Mouse (Mus musculus): Measurements from ENCODE around the gene Lif. TPM values are rescaled to one million over a fixed set of nuclear protein-coding genes. Genes with fewer than 3 reads are reported as not detected.

Lif gene
- total RNA-seq, 2 experiments from 2014 or later: 0.17 to 0.23 TPM

DNA sequence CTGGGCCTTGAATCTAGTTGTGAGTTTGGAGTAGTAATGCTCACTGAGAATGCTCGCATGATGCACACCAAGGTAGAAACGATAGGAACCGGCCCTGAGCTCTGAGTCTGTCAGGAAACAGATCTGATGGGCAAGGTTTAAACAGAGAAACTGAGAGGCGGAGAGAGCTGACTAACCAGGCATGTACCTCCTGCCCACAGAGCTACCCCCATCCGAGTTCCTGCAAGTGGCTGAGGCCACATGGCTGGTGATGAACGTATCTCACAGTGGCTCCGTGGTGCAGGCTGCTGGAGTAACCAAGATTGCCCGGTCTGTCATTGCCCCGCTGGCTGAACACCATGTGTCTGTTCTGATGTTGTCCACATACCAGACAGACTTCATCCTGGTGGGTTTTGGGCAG lies 37.4 kb upstream of the Lif start:
- intact Hi-C loops (cut with DNase I): loop anchor here (1.0 to 10.0 kb wide), 4 partner anchors 38 to 205 kb away; partner anchors contain the start of genes Ccdc157, Rnf215 and Sf3a1
- DNase-seq: no peak
- no peak for TF ChIP-seq CTCF (IDR thresholded peaks at IDR 0.05)
- H3K4me3 ChIP-seq: no peak overlapping the region
- H3K27ac ChIP-seq: peak overlapping the region; percentile 85

DNA sequence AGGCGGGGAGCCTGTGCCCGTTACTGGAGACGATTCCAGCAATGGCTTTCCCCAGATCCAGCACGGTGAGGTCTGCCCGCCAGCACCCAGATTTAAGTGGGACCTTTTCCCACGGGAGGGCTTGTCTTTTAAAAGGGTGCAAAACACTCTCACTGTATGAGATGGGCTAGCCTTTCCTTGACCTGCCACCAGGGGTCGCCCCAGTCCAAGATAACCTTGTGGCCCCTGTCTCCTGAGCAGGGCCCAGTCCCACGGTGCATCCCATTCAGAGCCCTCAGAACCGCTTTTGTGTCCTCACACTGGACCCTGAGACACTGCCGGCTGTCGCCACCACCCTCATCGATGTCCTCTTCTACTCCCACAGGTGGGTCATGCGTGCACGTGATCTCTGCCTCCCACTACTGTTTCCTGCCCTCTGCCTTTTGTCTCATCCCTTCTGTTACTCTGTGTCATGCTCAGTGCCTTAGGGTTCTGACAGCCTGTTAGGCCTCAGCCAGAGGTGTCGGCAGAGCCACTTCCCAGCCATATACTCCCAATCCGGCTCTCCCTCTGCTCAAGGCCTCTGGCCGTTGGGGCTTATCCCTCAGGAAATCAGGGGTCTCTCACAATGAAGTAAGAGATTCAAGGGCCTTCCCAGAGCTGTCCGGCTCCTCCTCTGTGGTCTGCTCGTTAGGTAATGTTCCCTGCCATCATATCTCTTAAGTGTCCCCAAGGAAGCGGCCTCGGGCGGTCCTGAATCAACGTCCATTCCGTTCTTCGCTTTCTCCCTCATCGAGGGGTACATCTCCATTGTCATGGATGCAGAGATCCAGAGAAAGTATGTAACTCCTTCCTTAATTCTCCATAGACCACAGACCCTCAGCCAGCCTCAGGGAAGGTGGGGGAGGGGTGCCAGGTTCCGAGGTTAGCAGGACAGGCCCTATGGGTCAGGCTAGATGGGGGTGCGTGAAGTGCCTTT lies 36.6 kb upstream of the Lif start:
- intact Hi-C loops (cut with DNase I): loop anchor here (1.0 to 2.0 kb wide), 2 partner anchors 38 to 204 kb away; no protein-coding TSS in a partner anchor
- no peak overlapping the region for H3K4me3 ChIP-seq
- peak; percentile 87 for DNase-seq
- H3K27ac ChIP-seq: peak overlapping the region; percentile 85; the same call in 1 of the 2 replicates
- TF ChIP-seq CTCF (IDR thresholded peaks at IDR 0.05): peak; percentile 94

DNA sequence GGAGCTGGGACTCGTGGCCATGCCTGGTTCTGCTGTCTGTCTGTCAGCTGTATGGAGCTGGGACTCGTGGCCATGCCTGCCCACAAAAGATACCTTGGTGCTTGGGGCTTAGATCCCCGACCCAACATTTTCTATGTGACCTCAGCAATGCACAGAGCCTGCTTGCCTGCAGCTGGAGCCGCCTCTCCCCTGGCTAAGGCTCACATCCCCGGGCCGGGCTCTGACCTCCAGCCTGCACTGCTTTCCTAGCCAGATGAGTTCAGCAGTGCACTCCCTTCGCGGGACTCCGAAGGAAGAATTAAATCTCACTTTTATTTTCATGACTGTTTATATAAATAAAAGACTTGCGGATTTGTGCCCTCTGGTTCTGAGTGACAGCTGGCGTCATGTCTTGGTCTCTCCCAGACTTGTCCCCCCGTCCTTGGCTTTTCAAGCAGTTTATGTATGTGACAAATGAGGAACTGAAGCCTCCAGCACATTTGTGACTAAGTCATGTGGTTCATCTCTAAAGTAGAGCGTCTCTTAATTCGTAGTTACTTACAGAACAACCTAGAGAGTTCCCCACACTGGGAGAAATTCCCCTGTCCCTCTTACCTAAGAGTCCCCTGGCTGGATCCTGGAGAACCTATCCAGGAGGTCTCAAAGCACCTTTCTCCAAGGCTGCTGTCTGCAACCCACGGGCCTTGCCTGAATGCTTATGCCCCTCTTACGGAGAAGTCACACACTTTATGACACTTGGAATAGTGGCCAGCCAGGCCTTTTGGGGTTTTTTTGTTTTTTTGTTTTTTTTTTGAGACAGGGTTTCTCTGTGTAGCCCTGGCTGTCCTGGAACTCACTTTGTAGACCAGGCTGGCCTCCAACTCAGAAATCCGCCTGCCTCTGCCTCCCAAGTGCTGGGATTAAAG lies 35.1 kb upstream of the Lif start:
- DNase-seq: no peak
- no peak for TF ChIP-seq CTCF (IDR thresholded peaks at IDR 0.05)
- Histone ChIP-seq H3K27ac (no peak overlapping the region), H3K4me3 (no peak overlapping the region)
- intact Hi-C loops (cut with DNase I): no loop called here

DNA sequence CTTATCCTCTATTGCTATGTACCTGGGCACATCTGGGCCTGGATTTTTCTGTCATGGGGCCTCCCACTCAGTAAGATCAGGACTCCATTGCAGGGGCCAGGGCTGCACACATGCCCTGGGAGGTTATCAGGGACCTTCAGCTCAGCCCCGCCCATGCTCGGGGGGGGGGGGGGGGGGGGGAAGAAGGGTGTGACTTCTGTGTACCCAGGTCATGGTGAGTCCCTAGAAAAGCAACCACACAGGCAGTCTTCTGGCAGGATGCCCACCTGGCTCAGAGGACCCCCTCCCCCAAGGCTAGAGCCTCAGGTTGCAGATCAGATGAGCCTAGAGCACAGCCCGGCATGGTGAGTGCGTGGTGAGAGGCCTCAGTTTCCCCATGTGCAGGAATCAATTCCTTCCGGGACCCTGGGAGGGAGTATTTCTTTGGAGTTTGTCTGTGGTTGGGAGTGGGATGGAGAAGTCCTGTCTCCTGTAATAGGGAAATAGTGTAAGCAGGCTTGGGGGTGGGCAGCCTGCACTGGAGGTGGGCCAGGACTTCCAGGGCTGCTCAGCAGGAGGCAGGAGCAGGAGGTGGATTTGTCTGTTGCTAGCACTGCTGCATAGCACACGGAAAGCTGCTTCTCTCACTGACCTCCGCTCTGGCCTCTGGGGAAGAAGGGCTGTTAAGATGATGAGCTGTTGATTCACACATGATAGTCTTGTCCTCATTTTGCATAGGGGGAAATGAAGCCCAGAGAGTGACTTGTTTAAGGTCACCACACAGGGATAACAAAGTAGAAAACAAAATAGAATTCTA lies 33.8 kb upstream of the Lif start:
- intact Hi-C loops (cut with DNase I): no loop called here
- TF ChIP-seq CTCF (IDR thresholded peaks at IDR 0.05): no peak
- Histone ChIP-seq H3K27ac (no peak overlapping the region), H3K4me3 (no peak overlapping the region)
- DNase-seq: no peak

DNA sequence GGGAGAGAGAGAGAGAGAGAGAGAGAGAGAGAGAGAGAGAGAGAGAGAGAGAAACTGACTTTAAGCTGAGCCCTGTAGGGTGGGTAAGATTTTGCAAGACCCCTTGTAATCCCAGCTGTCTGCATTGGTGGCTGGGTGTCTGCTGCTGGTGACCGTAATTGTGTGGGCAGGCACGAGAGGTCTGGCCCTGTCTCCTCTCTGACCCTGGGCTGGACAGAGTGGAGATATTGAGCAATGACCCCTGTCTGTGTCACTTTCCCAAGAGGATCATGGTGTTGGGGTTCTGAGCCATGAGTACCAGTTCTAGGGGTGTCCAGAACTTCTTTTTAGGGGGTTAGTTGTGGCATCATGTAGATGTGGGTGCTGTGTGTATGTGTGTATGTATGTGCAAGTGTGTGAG lies 33.1 kb upstream of the Lif start:
- H3K27ac ChIP-seq: no peak overlapping the region
- intact Hi-C loops (cut with DNase I): no loop called here
- no peak for DNase-seq
- H3K4me3 ChIP-seq: no peak overlapping the region
- no peak for TF ChIP-seq CTCF (IDR thresholded peaks at IDR 0.05)

DNA sequence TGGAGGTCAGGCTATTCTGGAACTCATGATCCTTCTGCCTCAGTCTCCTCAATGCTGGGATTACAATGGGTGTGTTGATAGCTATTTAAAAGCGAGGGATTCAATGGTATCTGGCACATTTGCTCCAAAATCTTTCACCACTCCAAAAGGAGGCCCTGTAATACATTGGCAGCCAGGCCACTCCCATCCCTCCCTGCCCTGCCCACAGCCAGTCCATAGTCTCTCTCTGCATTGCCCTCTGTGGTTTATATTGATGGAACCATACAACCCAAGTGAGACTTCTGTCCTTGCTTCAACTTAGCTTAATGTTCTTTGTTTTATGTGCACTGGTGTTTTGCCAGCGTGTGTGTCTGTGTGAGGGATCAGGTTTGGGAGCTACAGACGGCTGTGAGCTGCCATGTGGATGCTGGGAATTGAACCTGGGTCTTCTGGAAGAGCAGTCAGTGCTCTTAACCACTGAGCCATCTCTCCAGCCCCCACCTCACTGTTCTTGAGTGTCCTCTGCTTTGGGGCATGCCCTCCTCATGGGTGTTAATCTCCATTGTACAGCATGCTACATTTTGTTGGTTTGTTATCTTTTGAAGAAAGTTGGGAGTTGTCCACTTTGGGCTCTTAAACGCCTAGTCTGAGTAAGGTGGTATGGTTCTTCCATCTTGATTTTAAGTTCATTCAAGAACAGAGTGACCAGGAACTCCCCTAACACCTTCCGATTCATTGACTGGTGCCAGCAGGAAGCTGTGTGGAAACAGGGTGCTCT lies 30.6 kb upstream of the Lif start:
- intact Hi-C loops (cut with DNase I): no loop called here
- H3K4me3 ChIP-seq: no peak overlapping the region
- no peak overlapping the region for H3K27ac ChIP-seq
- TF ChIP-seq CTCF (IDR thresholded peaks at IDR 0.05): no peak
- DNase-seq: no peak

DNA sequence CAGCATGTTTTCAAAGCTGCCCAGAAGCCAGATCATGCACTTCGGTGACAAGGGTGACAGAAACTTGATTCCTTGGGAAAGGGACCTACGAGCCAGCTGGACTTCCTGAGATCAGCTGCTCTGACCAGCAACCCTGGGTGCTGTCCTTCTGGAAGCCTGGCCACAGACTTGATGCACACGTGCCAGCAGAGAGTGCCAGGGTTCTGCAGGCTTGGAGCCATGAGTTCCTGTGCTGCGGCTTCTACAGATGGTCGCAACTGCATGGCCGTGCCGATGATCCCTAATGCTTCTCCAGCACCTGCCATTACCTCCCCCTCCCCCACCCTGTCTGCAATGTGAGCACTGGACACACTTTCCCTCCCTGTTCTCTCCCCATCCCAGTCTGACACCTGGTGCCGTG lies 28.9 kb upstream of the Lif start:
- peak; percentile 87 for DNase-seq
- intact Hi-C loops (cut with DNase I): no loop called here
- TF ChIP-seq CTCF (IDR thresholded peaks at IDR 0.05): no peak
- H3K27ac ChIP-seq: no peak overlapping the region
- no peak overlapping the region for H3K4me3 ChIP-seq

DNA sequence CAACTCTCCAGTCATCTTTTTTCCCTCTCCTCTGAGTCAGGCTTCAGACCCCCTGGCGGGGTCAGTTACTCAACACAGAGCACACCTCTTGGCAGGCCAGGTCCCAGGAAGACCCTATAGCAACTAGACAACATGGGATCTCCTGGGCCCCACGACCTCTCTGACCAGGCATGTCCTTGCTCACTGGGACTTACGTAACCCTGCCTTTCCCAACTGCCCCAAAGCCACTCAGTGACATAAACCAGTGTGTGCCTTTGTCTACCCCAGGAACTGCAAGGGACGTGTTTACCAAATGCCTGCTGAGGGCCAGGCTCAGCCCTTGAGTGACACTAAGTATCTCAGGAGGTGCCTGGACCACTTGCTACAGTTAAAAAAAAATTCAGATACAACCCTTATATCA lies 27.5 kb upstream of the Lif start:
- intact Hi-C loops (cut with DNase I): no loop called here
- no peak for TF ChIP-seq CTCF (IDR thresholded peaks at IDR 0.05)
- H3K27ac ChIP-seq: no peak overlapping the region
- DNase-seq: no peak
- H3K4me3 ChIP-seq: no peak overlapping the region

DNA sequence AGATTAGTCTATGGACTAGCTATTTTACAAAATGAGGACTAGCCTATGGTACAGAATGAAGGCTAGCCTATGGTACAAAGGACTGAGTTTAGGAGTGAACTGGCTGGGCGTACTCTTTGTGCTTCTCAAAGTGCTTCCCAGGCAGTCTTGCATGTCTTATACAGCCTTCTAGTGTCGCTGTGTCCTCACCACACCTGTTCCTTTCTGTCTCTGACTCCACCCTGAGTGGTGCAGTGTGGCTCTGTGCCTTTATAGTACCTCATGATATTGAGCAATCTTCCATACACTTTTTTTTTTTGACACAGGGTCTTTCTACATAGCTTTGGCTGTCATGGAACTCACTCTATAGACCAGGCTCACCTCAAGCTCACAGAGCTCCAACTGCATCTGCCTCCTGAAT lies 25.9 kb upstream of the Lif start:
- Histone ChIP-seq H3K4me3 (no peak overlapping the region), H3K27ac (no peak overlapping the region)
- no peak for TF ChIP-seq CTCF (IDR thresholded peaks at IDR 0.05)
- no peak for DNase-seq
- intact Hi-C loops (cut with DNase I): no loop called here

DNA sequence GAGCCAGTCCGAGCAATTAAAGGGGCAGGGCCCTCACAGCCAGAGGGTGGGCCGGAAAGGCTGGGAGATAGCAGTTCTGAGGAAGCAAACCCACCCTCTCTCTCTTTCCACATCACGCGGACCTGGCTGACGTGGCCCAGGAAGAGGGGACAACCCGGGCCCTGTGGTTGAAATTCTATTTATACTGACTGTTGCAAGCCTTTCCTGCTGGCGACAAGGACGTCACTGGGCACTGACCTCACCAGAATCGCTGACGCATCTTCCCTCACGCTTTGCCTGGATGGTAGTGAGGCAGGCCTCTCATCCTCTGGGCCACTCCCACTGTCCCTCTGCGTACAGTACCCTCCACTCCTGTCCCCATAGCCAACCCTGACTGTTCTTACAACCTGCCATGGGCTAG lies 24.7 kb upstream of the Lif start:
- no peak for DNase-seq
- Histone ChIP-seq H3K27ac (no peak overlapping the region), H3K4me3 (no peak overlapping the region)
- no peak for TF ChIP-seq CTCF (IDR thresholded peaks at IDR 0.05)
- intact Hi-C loops (cut with DNase I): no loop called here

DNA sequence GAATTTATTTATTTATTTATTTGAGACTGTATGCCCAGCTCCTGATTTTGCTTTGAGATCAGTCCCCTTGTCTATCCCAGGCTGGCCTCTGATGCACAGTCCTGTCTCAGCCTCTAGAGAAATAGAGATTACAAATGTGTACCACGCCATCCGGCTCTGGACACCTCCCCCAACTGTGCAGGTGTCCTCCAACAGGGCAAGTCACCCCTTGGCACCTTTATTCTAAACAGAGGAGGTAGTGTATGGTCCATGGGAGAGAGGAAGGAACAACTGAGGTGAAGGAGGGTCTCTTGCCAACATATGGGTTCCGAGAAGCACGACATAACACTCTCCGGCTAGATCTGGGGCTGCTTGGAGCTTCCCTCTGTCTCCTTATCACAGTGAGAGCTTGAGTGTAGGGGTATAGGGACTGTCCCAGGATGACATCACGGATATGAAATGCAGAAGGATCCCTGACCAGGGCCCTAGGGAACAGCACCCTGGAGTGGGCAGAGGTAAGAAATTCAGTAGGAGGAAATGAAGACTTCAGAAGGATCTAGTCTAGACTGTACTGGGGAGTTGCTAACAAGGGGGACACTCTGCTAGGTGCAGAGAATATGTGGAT lies 22.2 kb upstream of the Lif start:
- H3K4me3 ChIP-seq: no peak overlapping the region
- no peak overlapping the region for H3K27ac ChIP-seq
- TF ChIP-seq CTCF (IDR thresholded peaks at IDR 0.05): no peak
- intact Hi-C loops (cut with DNase I): no loop called here
- DNase-seq: no peak

Measured in gastrocnemius, adult 2 months (tissue).